Mouse (Mus musculus) C2C12 (cell line): Measurements from ENCODE around the gene Pcdh9. TPM values are rescaled to one million over a fixed set of nuclear protein-coding genes. Genes with fewer than 3 reads are reported as not detected.

Experiments used
- H3K27me3 ChIP-seq: one replicate; pipeline ENCODE4 v1.6.1; 2011; ENCODE audit not compliant: control insufficient read depth, insufficient read depth, insufficient read length
- H3K36me3 ChIP-seq: one replicate; pipeline ENCODE4 v1.6.1; 2011; ENCODE audit not compliant: control insufficient read depth, insufficient read depth
- H3K4me3 ChIP-seq: one replicate; pipeline ENCODE4 v1.5.1; 2011; ENCODE audit warnings: mild to moderate bottlenecking, control low read depth; ENCODE audit not compliant: poor library complexity, insufficient read depth, severe bottlenecking
- H3K79me2 ChIP-seq: one replicate; pipeline ENCODE4 v1.6.1; 2011; ENCODE audit not compliant: control insufficient read depth, insufficient read depth
- H3K79me3 ChIP-seq: one replicate; pipeline ENCODE4 v1.6.1; 2011; ENCODE audit warnings: low read depth, control low read depth
- H3ac ChIP-seq: one replicate; pipeline ENCODE3; 2011; ENCODE audit warnings: low read depth; ENCODE audit not compliant: control insufficient read depth, insufficient read length
- CEBPB ChIP-seq: IDR thresholded peaks from one replicate; pipeline ENCODE4 v1.6.1; 2011; ENCODE audit warnings: low read depth, mild to moderate bottlenecking, control low read depth, moderate library complexity
- CTCF ChIP-seq: IDR thresholded peaks from one replicate; pipeline ENCODE4 v1.5.1; 2011; ENCODE audit not compliant: control insufficient read depth, insufficient read depth, insufficient read length
- FOSL1 ChIP-seq: IDR thresholded peaks from one replicate; pipeline ENCODE4 v1.8.0; 2011; ENCODE audit warnings: mild to moderate bottlenecking, low read length; ENCODE audit not compliant: poor library complexity, insufficient read depth, severe bottlenecking
- MAX ChIP-seq: IDR thresholded peaks from one replicate; pipeline ENCODE4 v1.6.1; 2011; ENCODE audit warnings: mild to moderate bottlenecking, control low read depth
- MYOD1 ChIP-seq: IDR thresholded peaks from one replicate; pipeline ENCODE4 v1.6.1; 2011; ENCODE audit warnings: low read depth; ENCODE audit not compliant: control insufficient read depth, insufficient read length
- MYOG ChIP-seq: IDR thresholded peaks from one replicate; pipeline ENCODE4 v1.6.1; 2011; ENCODE audit not compliant: control insufficient read depth, insufficient read length; ENCODE audit errors: extremely low read depth
- USF1 ChIP-seq: IDR thresholded peaks from one replicate; pipeline ENCODE4 v1.6.1; 2011; ENCODE audit warnings: low read depth, mild to moderate bottlenecking, control low read depth, moderate library complexity
- polyA plus RNA-seq: library from polyadenylated mRNA; unstranded; fragments of >200 nt; fragmentation: generic; extraction: Trizol; gene quantifications from one replicate; pipeline ENCODE4 v1.2.1, GENCODE M21; 2012; ENCODE audit warnings: missing spikeins

Gene Pcdh9
- polyA plus RNA-seq, 1 experiment: not detected

- no peaks in the 10 kb centered on the region for H3K36me3 ChIP-seq
- no peak overlapping the region for H3K4me3 ChIP-seq
- H3ac ChIP-seq: no peak overlapping the region
- H3K79me2 ChIP-seq: no peaks in the 10 kb centered on the region
- TF ChIP-seq USF1 (no peak), CEBPB (no peak), MYOD1 (no peak), MYOG (no peak), FOSL1 (no peak), CTCF (no peak), MAX (no peak)
- H3K79me3 ChIP-seq: no peaks in the 10 kb centered on the region
- H3K27me3 ChIP-seq: no peaks in the 10 kb centered on the region
These were observed 747.1 kb downstream of the Pcdh9 start for GRCm38 (mm10) chr14:93143414-93143813.

GRCm38 (mm10) chr14:93142076-93142475, 748.4 kb downstream of the Pcdh9 start:
- H3ac ChIP-seq: no peak overlapping the region
- H3K79me2 ChIP-seq: no peaks in the 10 kb centered on the region
- TF ChIP-seq MYOD1 (no peak), CEBPB (no peak), MAX (no peak), CTCF (no peak), MYOG (no peak), FOSL1 (no peak), USF1 (no peak)
- H3K27me3 ChIP-seq: no peaks in the 10 kb centered on the region
- H3K36me3 ChIP-seq: no peaks in the 10 kb centered on the region
- H3K79me3 ChIP-seq: no peaks in the 10 kb centered on the region
- H3K4me3 ChIP-seq: no peak overlapping the region

GRCm38 (mm10) chr14:93126993-93127392, 763.5 kb downstream of the Pcdh9 start:
- no peak for TF ChIP-seq FOSL1
- TF ChIP-seq CTCF: no peak
- no peak for TF ChIP-seq MYOD1
- no peak for TF ChIP-seq USF1
- no peaks in the 10 kb centered on the region for H3K36me3 ChIP-seq
- no peaks in the 10 kb centered on the region for H3K27me3 ChIP-seq
- no peaks in the 10 kb centered on the region for H3K79me3 ChIP-seq
- no peaks in the 10 kb centered on the region for H3K79me2 ChIP-seq
- H3K4me3 ChIP-seq: no peak overlapping the region
- no peak overlapping the region for H3ac ChIP-seq

GRCm38 (mm10) chr14:93102755-93103154, 787.7 kb downstream of the Pcdh9 start:
- TF ChIP-seq MYOG: no peak
- no peak for TF ChIP-seq MYOD1
- no peak for TF ChIP-seq FOSL1
- no peak for TF ChIP-seq CTCF
- no peak for TF ChIP-seq MAX
- TF ChIP-seq CEBPB: no peak
- no peak for TF ChIP-seq USF1
- H3K27me3 ChIP-seq: no peaks in the 10 kb centered on the region

GRCm38 (mm10) chr14:93095081-93095480, 795.4 kb downstream of the Pcdh9 start:
- Histone ChIP-seq H3ac (no peak overlapping the region), H3K4me3 (no peak overlapping the region), H3K36me3 (no peaks in the 10 kb centered on the region), H3K27me3 (no peaks in the 10 kb centered on the region), H3K79me3 (no peaks in the 10 kb centered on the region), H3K79me2 (no peaks in the 10 kb centered on the region)
- TF ChIP-seq CEBPB (no peak), CTCF (no peak), MAX (no peak), MYOD1 (no peak), FOSL1 (no peak), USF1 (no peak), MYOG (no peak)

More at GRCm38 (mm10) chr14:93102755-93103154, 787.7 kb downstream of the Pcdh9 start:
- Histone ChIP-seq H3K4me3 (no peak overlapping the region), H3K79me2 (no peaks in the 10 kb centered on the region), H3K79me3 (no peaks in the 10 kb centered on the region), H3K36me3 (no peaks in the 10 kb centered on the region), H3ac (no peak overlapping the region)

GRCm38 (mm10) chr14:93092806-93093205, 797.7 kb downstream of the Pcdh9 start:
- Histone ChIP-seq H3K4me3 (no peak overlapping the region), H3K79me3 (no peaks in the 10 kb centered on the region), H3K36me3 (no peaks in the 10 kb centered on the region), H3ac (no peak overlapping the region), H3K27me3 (no peaks in the 10 kb centered on the region), H3K79me2 (no peaks in the 10 kb centered on the region)
- no peak for TF ChIP-seq MAX
- no peak for TF ChIP-seq USF1
- TF ChIP-seq MYOG: no peak
- TF ChIP-seq CTCF: no peak
- no peak for TF ChIP-seq FOSL1
- no peak for TF ChIP-seq MYOD1
- TF ChIP-seq CEBPB: no peak
